Mouse (Mus musculus) hematopoietic stem cell, adult 5-6 weeks (primary cell): ENCODE data around the gene Zfp799. TPM values are rescaled to one million over a fixed set of nuclear protein-coding genes. Genes with fewer than 3 reads are reported as not detected.
A peak's percentile ranks its signal among the peaks of the same experiment; 100 is the strongest.

Source experiments
- ATAC-seq, 2 experiments: fragments of 125-278 bp in 1 of 2; replicated peaks in 1 of 2; 2 replicates each; pipeline ENCODE4 v1.8.0; 2016 to 2017; ENCODE audit warnings: inconsistent platforms in 2 of 2, mild to moderate bottlenecking in 2 of 2, moderate number of reproducible peaks in 2 of 2, low read depth in 1 of 2, moderate TSS enrichment in 1 of 2; ENCODE audit not compliant: low FRiP score in 2 of 2, poor library complexity in 2 of 2, severe bottlenecking in 2 of 2, insufficient read depth in 1 of 2, low TSS enrichment in 1 of 2
- total RNA-seq: library from RNA; stranded (forward); fragments of 172-1452, 232-1000 nt; gene quantifications from 2 replicates; pipeline ENCODE4 v1.2.3, GENCODE M21; 2017

Gene Zfp799
- 10.6 and 19.9 TPM in 2 replicates for total RNA-seq

DNA sequence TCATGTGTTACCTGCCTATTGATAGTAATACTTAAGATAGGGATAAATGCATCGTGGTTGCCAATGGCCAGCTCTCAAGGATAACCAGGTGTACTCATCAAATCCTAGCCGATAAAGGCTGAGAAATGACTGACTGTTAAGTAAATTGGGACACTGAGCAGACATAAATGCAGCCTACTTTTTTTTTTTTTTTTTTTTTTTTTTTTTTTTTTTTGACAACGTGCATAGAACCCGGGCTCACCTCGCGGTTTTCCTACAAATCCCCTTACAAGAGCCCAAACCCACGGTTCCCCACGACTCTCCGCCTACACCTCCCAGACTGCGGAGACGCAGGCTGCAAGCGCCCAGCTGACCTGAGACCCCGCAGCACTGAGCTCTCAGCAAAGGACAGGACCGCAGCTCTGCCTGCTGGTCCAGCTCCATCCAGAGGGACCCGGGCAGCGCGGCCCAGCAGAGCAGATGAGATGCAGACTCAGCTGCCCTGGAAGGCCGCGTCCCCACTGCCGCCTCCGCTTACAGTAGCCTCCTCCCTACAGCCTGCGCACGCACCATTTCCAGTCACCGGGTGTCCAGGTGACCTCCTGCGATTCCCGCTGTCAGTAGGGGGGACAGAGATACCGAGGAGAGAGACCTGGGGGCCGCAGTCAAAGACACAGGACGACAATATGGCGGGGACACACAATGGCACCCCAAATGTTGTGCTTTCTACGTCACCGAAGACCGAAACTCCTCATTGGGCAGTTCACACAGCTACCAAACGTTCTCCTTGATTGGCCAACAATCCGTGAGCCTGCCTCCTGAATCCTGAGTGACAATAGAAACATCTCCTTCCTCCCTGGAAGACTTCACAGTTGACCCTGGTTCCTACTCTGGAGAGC lies at the start of gene Zfp799:
Zfp799 (minus strand) TSS at position 722 of the 878 bp plus-strand sequence.
- peak; percentile 98 to 99 for ATAC-seq

DNA sequence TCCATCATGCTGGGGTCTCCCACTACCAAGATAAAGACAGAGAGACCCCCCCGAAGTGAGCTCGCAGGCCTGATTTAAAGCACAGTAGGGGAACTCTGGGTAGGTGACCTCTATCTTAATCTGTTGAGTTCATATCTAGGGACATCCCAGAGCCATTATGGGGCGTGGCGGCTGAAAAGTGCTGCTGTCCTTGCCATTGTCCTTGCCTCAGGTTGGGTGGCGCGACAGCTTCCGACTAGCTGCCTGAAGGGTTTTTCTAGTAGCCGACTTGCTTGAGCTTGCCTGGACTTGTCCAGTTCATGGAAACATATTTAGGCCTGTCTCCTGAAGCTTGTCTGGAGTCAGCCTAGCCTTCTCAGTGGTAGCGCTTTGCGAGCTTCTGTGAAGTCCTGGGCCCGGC lies 48.7 kb upstream of the Zfp799 start:
- no peak for ATAC-seq

DNA sequence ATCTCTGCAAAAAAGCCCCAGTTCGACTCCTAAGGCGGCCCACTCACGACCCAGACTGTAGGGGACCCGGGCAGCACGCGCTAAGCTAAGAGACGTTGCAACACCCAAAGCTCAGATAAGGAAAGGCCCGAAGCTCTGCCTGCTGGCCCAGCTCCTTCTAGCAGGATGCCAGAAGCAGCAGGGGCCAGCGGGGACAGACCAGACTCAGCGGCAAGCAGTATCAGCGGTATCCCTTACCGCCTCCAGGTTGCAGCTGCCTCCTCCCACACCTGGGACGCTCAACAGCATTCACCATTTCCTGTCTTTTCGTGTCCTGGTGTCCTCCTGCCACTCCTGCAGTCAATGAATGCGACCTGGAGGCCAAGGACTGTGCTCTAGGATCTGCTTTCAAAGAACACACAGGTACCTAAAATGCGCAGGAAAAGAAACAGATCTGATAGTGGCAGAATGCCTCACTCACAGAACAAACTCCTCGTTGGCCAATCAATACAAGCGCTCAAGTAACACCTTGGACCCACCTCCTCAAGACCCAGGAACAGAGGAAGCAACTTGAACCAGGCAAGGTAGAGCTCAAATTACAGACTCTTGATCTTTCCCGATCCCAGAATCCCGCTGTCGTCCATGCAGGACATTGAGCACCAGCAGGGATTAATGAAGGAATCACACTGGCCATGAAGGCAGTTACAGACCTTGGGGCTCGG lies 47.6 kb upstream of the Zfp799 start:
- no peak for ATAC-seq

DNA sequence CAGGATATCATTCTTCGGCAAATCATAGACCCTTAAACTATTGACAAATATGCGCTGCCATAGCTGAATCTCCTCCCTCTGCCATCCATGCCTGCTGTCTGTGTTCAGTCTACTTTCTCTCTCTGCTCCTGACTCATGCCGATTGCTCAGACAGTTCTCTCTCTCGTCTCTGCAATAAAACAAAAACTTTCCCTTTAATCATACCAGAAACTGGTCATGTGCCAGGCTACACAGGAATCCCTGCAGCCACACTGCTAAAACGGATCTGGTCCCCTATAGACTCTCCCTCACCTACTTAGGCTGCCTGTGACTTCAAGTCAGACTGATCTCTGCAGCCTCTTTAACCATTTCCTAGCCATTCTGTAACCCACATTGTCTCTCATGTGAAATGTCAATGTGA lies 42.6 kb upstream of the Zfp799 start:
- ATAC-seq = no peak

DNA sequence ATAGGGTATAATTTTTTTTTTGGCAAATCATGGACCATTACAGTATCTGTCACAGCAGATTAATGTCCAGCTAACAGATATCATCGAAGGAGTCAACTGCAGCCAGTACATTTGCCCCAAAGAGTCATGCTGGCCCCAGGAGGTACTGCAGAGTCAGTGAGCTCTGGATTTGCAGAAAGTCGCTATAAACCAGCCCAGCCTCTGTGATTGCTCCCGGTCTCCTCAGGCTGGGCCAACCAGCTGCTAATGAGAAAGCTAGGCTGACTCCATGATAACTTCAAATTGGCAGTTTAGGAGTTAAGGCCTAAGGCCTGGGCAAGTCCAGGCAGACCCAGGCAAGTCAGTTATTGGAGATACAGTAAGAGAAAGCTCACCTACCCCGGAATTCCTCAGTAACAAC lies 42.0 kb upstream of the Zfp799 start:
- ATAC-seq = no peak

DNA sequence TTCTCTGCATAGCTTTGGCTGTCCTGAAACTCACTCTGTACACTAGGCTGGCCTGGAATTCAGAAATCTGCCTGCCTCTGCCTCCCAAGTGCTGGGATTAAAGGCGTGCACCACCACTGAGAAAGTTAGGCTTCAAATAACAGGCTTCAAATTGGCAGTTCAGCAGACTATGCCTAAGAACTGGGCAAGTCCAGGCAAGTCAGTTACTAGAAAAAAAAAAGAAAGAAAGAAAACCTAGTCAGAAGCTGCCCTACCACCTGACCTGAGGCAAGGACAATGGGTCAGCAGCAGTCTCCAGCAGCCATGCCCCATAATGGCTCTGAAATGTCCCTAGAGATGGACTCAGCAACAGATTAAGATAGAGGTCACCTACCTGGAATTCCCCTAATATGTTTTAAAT lies 41.4 kb upstream of the Zfp799 start:
- no peak for ATAC-seq

DNA sequence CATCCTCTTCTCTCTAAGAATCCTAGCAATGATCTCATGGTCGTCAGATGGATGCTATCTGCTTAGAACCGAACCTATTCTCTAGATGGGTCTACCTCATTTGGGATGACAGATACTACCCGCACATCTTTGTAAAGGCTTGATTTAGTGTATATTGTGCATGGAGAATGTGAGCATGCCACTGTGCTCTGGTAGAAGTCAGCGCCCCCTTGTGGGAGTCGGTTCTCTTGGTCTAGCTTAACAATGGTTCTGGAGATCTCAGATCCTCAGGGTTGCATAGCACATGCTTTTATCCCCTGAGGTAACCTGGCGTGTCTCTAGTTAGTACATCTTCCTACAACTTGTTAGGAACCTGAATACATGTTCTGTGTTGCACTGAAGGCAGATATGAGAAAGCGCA lies 37.2 kb upstream of the Zfp799 start:
- 0 out of 4 replicates have a peak, but pooled peaks of 1 of the 2 experiments have one; percentile 53 for ATAC-seq

DNA sequence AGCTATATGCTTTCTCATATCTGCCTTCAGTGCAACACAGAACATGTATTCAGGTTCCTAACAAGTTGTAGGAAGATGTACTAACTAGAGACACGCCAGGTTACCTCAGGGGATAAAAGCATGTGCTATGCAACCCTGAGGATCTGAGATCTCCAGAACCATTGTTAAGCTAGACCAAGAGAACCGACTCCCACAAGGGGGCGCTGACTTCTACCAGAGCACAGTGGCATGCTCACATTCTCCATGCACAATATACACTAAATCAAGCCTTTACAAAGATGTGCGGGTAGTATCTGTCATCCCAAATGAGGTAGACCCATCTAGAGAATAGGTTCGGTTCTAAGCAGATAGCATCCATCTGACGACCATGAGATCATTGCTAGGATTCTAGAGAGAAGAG lies 26.7 kb upstream of the Zfp799 start:
- ATAC-seq = peak; percentile 48 to 65; a peak in 2 of 4 replicates

DNA sequence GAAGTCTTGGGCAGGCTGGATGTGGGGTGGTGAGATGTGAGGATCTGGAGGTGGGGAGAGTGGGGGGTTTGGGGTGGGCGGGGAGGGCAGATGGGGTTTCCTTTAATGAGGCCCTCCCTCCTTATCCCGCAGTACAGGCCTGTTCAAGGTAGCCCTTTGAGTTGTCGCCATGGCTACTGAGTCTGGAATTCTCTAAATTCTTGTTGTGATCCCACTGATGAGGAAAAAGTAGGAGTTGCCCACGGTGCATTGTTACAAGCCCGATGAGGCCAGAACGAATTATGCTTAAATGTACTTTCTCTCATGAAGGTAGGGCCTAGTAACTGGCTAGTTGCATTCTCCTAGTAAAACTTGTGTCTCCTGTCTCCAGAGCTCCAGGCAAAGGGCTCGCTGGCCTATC lies 21.5 kb upstream of the Zfp799 start:
- no peak for ATAC-seq

DNA sequence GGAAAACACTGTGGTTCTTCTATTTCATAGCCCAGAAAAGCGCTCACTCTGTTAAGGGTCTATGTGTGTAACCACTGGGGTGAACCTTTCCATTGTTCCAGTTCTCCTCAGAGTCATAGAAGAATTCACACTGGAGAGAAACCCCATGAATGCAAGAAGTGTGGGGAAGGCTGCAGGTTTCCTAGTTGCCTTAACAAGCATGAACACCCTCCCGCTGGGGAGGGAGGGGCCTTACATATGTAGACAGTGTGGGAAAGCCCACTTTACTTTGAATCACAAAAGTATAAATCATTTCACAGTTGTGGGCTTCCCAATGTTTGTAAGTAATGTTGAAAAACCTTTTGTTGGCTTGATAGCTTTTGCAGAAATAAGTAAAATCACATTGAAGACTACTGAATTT lies 11.3 kb upstream of the Zfp799 start:
- no peak for ATAC-seq

DNA sequence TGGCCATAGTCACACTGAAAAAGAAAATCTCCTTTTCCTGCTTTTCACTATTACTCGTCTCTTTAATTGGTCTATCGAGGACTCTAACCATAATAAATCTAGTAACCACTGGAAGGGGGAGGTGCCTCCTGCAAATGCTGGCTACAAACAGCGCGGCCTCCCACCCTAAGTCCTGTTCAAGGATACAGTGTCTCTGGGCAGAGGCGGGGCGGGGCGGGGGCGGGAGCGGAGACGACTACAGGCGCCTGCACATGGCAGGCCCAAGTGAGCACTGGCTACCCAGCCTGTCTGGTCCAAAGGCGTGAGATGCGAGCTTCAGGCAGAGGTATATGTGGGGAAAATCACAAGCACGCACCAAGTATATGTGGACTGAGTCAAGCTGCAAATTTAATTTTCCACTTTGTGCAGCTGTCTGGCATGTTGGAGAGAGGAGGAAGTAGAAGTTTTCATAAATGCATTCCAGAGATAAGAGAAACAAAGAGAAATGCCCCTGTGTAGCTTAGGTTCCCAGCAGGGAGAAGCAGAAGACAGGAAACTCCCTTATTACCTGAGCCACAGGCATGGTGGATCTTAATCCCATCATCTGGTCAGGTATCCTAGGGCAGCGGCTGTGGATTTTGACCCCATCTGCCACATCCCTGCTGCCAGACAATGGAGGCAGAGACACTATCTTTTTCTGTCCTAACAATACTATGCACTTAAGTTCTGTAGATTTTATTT lies 9.2 kb upstream of the Zfp799 start:
- no peak for ATAC-seq

DNA sequence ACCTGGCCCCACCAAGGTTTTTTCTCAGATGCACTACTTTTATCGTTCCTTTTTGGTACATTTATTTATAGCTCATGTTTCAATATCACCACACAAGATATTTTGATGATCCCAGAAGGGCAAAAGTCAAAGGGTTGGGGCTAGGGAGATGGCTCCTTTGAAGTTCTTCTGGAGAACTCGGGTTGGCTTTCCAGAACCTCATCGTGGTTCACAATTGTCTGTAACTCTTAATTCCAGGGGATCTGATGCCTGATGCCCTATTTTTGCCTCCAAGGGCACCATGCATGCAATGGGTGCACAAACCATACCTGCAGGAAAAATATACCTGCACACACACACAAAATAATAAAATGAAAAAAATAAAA lies 339 bp upstream of the Zfp799 start:
- no peak for ATAC-seq

DNA sequence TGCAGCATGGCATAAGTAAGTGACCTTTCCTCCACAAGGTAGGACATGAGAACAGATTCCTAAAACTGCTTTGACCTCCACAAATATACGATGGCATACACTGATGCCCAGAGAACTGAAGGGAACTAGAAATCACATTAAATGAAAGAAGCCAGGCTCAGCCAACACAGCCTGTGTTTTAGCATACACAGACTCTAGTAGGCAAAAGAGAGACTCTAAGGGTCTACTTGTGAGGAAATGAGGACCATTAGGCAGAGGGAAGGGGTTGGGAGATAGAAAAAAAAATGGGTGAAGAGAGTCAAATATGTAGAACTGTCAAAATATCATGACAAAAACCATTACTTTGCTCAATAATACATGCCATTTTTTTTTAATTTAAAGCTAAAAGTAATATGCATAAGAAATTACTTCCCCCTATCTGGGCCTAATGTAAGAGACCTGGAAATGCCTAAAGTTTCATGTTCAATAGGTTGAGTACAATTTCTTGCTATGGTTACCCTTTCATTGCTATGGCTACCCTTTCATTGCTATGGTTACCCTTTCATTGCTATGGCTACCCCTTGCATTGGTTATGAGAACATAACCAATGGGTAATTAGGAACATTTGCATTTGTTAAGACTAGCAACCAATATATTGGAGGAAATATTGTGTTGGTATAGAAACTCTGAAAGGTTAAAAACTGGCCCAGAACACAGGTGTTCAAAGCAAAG lies 13.8 kb downstream of the Zfp799 start:
- ATAC-seq = no peak

DNA sequence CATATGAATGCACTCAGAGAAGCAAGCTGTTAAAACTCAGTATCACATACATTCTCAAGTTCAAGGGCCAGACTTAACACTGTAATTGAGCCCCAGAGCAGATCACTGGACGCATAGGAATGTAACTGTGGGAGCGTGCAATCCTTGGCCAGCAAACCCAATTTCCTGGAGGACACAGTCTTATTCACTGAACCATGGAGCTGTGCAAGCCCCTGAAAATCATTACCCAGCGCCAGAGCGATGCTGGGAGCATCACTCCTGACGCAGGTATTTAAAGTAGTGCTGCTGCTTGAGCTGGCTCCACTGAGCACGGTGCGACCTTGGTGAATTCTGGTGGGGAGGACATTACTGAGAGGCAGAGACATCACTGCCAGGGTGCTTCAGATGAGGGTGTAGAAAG lies 15.9 kb downstream of the Zfp799 start:
- ATAC-seq = no peak

DNA sequence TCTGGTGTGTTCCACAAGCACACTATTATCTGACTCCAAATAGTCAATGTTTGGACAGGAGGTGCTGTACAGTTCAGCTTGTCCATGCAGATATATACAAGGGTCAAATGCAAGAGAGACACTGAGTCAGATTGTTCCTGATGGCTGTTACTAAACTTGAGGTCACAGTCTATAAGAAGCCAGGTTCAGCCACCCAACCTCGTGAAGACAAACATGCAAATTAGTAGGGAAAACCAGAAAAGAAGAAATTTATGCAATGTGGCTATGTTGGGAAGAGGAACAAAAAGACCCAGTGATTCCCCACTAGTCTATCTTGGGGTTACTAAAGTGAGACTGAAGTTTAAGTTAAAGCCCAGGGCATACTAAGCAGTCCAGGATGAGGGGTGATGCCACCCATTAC lies 19.4 kb downstream of the Zfp799 start:
- no peak for ATAC-seq

DNA sequence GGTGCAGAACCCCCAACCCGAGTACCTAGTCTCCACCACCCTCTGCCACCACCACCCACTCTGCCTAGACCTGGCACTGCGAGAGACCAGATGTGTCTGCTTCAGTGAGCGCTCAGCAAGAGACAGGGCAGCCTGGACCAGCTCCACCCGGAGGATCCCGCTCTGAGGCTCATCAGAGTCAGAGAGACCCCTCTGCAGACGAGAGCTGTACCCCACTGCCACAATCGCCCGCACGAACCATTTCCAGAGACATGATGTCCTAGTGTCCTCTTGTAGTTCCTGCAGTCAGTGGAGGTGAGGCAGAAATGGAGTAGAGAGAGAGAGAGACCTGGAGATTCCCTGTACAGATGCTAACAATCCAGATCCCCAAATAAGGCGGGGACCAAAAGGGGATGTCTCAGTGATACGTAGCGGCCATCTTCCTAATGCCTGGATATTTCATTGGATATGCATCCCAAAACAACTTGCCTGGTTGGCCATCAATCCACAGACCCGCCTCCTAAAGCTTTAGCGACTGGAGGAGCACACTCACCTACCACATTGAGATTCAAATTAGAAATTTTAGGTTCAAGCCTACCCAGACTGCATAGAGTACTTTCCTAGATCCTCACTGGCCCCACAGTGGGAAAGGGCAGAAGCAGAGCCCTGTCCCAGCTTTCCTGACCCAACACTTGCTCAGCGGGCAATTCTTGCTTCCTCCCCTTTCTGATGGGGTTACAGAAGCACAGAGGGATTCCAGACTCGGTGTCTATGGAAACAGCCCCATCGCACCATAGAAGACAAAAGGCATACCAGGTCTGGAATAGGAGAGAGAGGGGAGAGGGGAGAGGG lies 20.3 kb downstream of the Zfp799 start, which contains the start of gene Zfp811:
Zfp811 (minus strand) TSS at position 388 of the 831 bp plus-strand sequence.
- ATAC-seq = no peak

DNA sequence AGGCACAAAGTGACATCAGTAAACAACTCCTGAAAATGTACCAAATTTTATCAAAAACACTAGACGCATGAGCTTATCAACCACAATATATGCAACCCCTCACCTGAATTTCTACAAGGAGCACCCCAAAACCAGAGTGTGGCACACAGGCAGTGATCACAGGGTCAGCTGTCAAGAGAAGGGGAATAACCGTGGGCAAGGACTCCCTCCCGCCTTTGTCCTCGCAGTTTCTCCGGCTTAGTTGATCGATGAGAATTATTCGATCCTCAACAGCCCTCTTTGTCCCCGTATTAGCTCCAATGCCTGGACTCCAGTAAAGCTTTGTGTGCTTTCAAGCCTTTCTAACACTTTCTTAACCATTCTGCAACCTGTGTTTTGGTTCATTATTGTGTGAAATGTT lies 21.1 kb downstream of the Zfp799 start:
- no peak for ATAC-seq
